ENCODE assay signal across 9 mouse cellular contexts in the genomic region with DNA sequence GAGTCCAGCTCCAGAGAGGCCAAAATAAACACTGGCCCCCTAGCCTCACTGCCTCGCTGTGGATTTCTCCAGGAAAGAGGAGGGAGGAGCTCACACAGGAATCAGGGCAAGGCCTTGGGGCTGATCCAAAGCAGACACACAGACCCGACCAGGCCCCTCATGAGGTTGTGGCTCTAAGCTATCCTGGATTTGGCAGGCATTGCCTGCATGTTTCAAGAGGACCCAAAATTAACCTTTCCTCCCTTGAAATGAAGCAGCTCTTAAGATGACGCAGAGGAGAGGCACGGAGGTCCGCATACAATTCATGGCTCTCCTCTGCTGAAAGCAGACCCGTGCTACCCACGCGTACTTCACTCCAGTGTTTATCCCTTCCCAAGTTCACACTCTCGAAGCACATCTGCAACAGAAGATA. TPM values are rescaled to one million over a fixed set of nuclear protein-coding genes. Genes with fewer than 3 reads are reported as not detected.
DNase-seq lines count a peak whose midpoint lies in the region; ATAC-seq and TF ChIP-seq lines count a peak whose summit lies in the region.
"Had no signal": no experiment of that assay in that cellular context is flagged by ENCODE, and none has a peak within 500 bp of the region (broad histone marks: within the 10 kb centered on the region; RNA-seq: fewer than 3 reads in every experiment).

No protein-coding gene starts in this region.

- ATAC-seq in midbrain, postnatal 0 days (ENCODE audit: low FRiP score): no peak
- no peak for ATAC-seq in midbrain, embryonic 16.5 days
- ATAC-seq in heart, embryonic 16.5 days (replicated peaks; ENCODE audit: extremely low read depth, insufficient read depth, low FRiP score): peak; percentile 80
- ATAC-seq in limb, embryonic 15.5 days (ENCODE audit: insufficient number of reproducible peaks, low FRiP score, low TSS enrichment, low read depth): peak; percentile 81
- ATAC-seq in midbrain, embryonic 14.5 days (ENCODE audit: low FRiP score, low TSS enrichment): no peak
- ATAC-seq in CD4-positive, CD25-positive, alpha-beta regulatory T cell, adult 4 months: no peak

- WGBS in midbrain, postnatal 0 days: 76% methylated on average over 9 of the region's 9 CpGs
- 66% methylated on average over 9 of the region's 9 CpGs for WGBS in midbrain, embryonic 16.5 days
- WGBS in heart, embryonic 16.5 days: 24% methylated on average over 9 of the region's 9 CpGs
- 42% methylated on average over 9 of the region's 9 CpGs for WGBS in limb, embryonic 15.5 days
- 70% methylated on average over 9 of the region's 9 CpGs for WGBS in midbrain, embryonic 14.5 days

- TF ChIP-seq CTCF in midbrain, postnatal 0 days (IDR thresholded peaks at IDR 0.05): no peak

- no peak overlapping the region for H3K4me2 ChIP-seq in midbrain, postnatal 0 days (ENCODE audit: low read depth, low read length, poor library complexity, severe bottlenecking)
- H3K4me2 ChIP-seq in midbrain, embryonic 16.5 days (ENCODE audit: low read length): no peak overlapping the region
- H3K4me2 ChIP-seq in heart, embryonic 16.5 days (ENCODE audit: low read depth, low read length): peak overlapping the region; percentile 9; the same call in 1 of the 2 replicates
- H3K4me2 ChIP-seq in limb, embryonic 15.5 days: no peak overlapping the region
- no peak overlapping the region for H3K4me2 ChIP-seq in midbrain, embryonic 14.5 days (ENCODE audit: low read length)
- H3K4me2 ChIP-seq: liver, embryonic 15.5 days had no signal

- H3K27ac ChIP-seq in midbrain, postnatal 0 days (ENCODE audit: low read depth, low read length): no peak overlapping the region
- H3K27ac ChIP-seq in midbrain, embryonic 16.5 days (ENCODE audit: low read length): no peak overlapping the region
- H3K27ac ChIP-seq in heart, embryonic 16.5 days (ENCODE audit: low read length): peak overlapping the region; percentile 68
- H3K27ac ChIP-seq in limb, embryonic 15.5 days: peak overlapping the region; percentile 69
- no peak overlapping the region for H3K27ac ChIP-seq in midbrain, embryonic 14.5 days (replicated peaks; ENCODE audit: low read depth, low read length)
- H3K27ac ChIP-seq: liver, embryonic 15.5 days had no signal

- H3K9ac ChIP-seq in midbrain, postnatal 0 days (replicated peaks; ENCODE audit: low read length, poor library complexity, severe bottlenecking): no peak overlapping the region
- H3K9ac ChIP-seq in midbrain, embryonic 16.5 days (ENCODE audit: low read depth, low read length): no peak overlapping the region
- H3K9ac ChIP-seq in heart, embryonic 16.5 days (ENCODE audit: low read length): no peak overlapping the region
- no peak overlapping the region for H3K9ac ChIP-seq in limb, embryonic 15.5 days
- no peak overlapping the region for H3K9ac ChIP-seq in midbrain, embryonic 14.5 days (replicated peaks; ENCODE audit: low read length)
- H3K9ac ChIP-seq: liver, embryonic 15.5 days had no signal

- no peaks in the 10 kb centered on the region for H3K36me3 ChIP-seq in midbrain, postnatal 0 days (ENCODE audit: insufficient read depth, low read length)
- H3K36me3 ChIP-seq in midbrain, embryonic 16.5 days (ENCODE audit: control insufficient read depth, insufficient read depth, low read length): no peaks in the 10 kb centered on the region
- H3K36me3 ChIP-seq in heart, embryonic 16.5 days (ENCODE audit: control insufficient read depth, insufficient read depth): no peaks in the 10 kb centered on the region
- no peaks in the 10 kb centered on the region for H3K36me3 ChIP-seq in limb, embryonic 15.5 days
- H3K36me3 ChIP-seq in midbrain, embryonic 14.5 days (ENCODE audit: control insufficient read depth, insufficient read depth, low read length): no peaks in the 10 kb centered on the region
- H3K36me3 ChIP-seq: liver, embryonic 15.5 days had no signal

- H3K9me3 ChIP-seq in midbrain, postnatal 0 days (ENCODE audit: low read length): 0 out of 2 replicates have a peak, but pooled peaks cover under 1% of the 10 kb centered on the region
- H3K9me3 ChIP-seq in midbrain, embryonic 16.5 days (replicated peaks; ENCODE audit: control insufficient read depth, low read length, poor library complexity, severe bottlenecking): no peaks in the 10 kb centered on the region
- H3K9me3 ChIP-seq in heart, embryonic 16.5 days (replicated peaks; ENCODE audit: control insufficient read depth, low read length): no peaks in the 10 kb centered on the region
- H3K9me3 ChIP-seq in limb, embryonic 15.5 days: no peaks in the 10 kb centered on the region
- H3K9me3 ChIP-seq in midbrain, embryonic 14.5 days (ENCODE audit: control insufficient read depth, low read length): 0 out of 2 replicates have a peak, but pooled peaks cover 2% of the 10 kb centered on the region
- H3K9me3 ChIP-seq: liver, embryonic 15.5 days had no signal

- no peaks in the 10 kb centered on the region for H3K4me1 ChIP-seq in midbrain, postnatal 0 days (ENCODE audit: insufficient read depth, low read length)
- no peaks in the 10 kb centered on the region for H3K4me1 ChIP-seq in midbrain, embryonic 16.5 days (ENCODE audit: control insufficient read depth, insufficient read depth, low read length)
- H3K4me1 ChIP-seq in heart, embryonic 16.5 days (ENCODE audit: control insufficient read depth, insufficient read depth, low read length): peaks cover 25% of the 10 kb centered on the region
- H3K4me1 ChIP-seq in limb, embryonic 15.5 days: peaks cover 25% of the 10 kb centered on the region
- H3K4me1 ChIP-seq in midbrain, embryonic 14.5 days (ENCODE audit: control insufficient read depth, insufficient read depth, low read length): no peaks in the 10 kb centered on the region

- H3K27me3 ChIP-seq in midbrain, postnatal 0 days (ENCODE audit: insufficient read depth, low read length): no peaks in the 10 kb centered on the region
- no peaks in the 10 kb centered on the region for H3K27me3 ChIP-seq in midbrain, embryonic 16.5 days (ENCODE audit: control insufficient read depth, insufficient read depth, low read depth, low read length)
- H3K27me3 ChIP-seq in heart, embryonic 16.5 days (ENCODE audit: control insufficient read depth, insufficient read depth, low read length): no peaks in the 10 kb centered on the region
- no peaks in the 10 kb centered on the region for H3K27me3 ChIP-seq in limb, embryonic 15.5 days
- H3K27me3 ChIP-seq in midbrain, embryonic 14.5 days (ENCODE audit: control insufficient read depth, insufficient read depth, low read length): no peaks in the 10 kb centered on the region
- H3K27me3 ChIP-seq: liver, embryonic 15.5 days had no signal

- no peak overlapping the region for H3K4me3 ChIP-seq in midbrain, postnatal 0 days (ENCODE audit: low read depth, low read length)
- no peak overlapping the region for H3K4me3 ChIP-seq in midbrain, embryonic 16.5 days (ENCODE audit: low read depth, low read length)
- no peak overlapping the region for H3K4me3 ChIP-seq in heart, embryonic 16.5 days (ENCODE audit: low read length)
- H3K4me3 ChIP-seq in limb, embryonic 15.5 days: no peak overlapping the region
- no peak overlapping the region for H3K4me3 ChIP-seq in midbrain, embryonic 14.5 days (replicated peaks; ENCODE audit: low read depth, low read length)
- H3K4me3 ChIP-seq: liver, embryonic 15.5 days had no signal

- DNase-seq in midbrain, postnatal 0 days (ENCODE audit: low spot score): peak; percentile 6
- DNase-seq in yolk sac, embryonic 10.5 days (ENCODE audit: low spot score): peak; percentile 71
- DNase-seq in midbrain, embryonic 14.5 days: no peak
- no peak for DNase-seq in thymus, adult 18-20 months

RNA-seq across cellular contexts. Expression of a gene that starts 46.5 kb away (rescaled TPM):
- total RNA-seq in midbrain, postnatal 0 days (2014; rRNA removed): 8.2 and 9.8 TPM in 2 replicates
- polyA plus RNA-seq in midbrain, postnatal 0 days (2015; fragmentation: Nextera tagmentation; extraction: Ambion mirVana): 7.4 and 8.0 TPM in 2 replicates
- 7.0 and 7.9 TPM in 2 replicates for polyA plus RNA-seq in midbrain, embryonic 16.5 days (2015; fragmentation: Nextera tagmentation; extraction: Ambion mirVana)
- polyA plus RNA-seq in heart, embryonic 16.5 days (2015; fragmentation: Nextera tagmentation; extraction: Ambion mirVana): 10.6 and 13.1 TPM in 2 replicates
- polyA plus RNA-seq in limb, embryonic 15.5 days (2015; fragmentation: Nextera tagmentation; extraction: Ambion mirVana): 87.3 and 91.8 TPM in 2 replicates
- 1.7 and 8.9 TPM in 2 replicates for polyA plus RNA-seq in midbrain, embryonic 14.5 days (2014; fragmentation: Nextera tagmentation; extraction: Ambion mirVana)
- polyA plus RNA-seq in CD4-positive, CD25-positive, alpha-beta regulatory T cell, adult 4 months (2017; shearing (Covaris generic)): not detected

Comparison
In these comparisons a context has a peak if more than half of its experiments do, and no peak if none do; other contexts are left out.
1. DNase-seq: peak in midbrain, postnatal 0 days (single experiment) and yolk sac, embryonic 10.5 days (single experiment); none in midbrain, embryonic 14.5 days (single experiment) and thymus, adult 18-20 months (0 of 2).
2. ATAC-seq: peak in heart, embryonic 16.5 days (single experiment) and limb, embryonic 15.5 days (single experiment); none in midbrain, postnatal 0 days (single experiment), midbrain, embryonic 16.5 days (single experiment), midbrain, embryonic 14.5 days (single experiment) and CD4-positive, CD25-positive, alpha-beta regulatory T cell, adult 4 months (single experiment).
3. H3K27ac ChIP-seq: peak in heart, embryonic 16.5 days (single experiment) and limb, embryonic 15.5 days (single experiment); none in midbrain, postnatal 0 days (single experiment), midbrain, embryonic 16.5 days (single experiment) and midbrain, embryonic 14.5 days (single experiment).